Mouse (Mus musculus) spleen, adult 2 months (tissue): ENCODE measurements around the gene Nobox.

Source experiments
- CTCF ChIP-seq: fragments of 200-500 bp; IDR thresholded peaks from 2 replicates; pipeline ENCODE4 v1.5.1; 2011; ENCODE audit warnings: mild to moderate bottlenecking, inconsistent platforms; ENCODE audit not compliant: insufficient read depth, insufficient read length, insufficient replicate concordance; ENCODE audit errors: extremely low read depth
- POLR2A ChIP-seq: fragments of 200-500 bp; IDR thresholded peaks from 2 replicates; pipeline ENCODE4 v1.6.1; 2011; ENCODE audit warnings: low read depth, low read length, inconsistent platforms

- no peak for TF ChIP-seq POLR2A
- no peak for TF ChIP-seq CTCF
These were observed 33.7 kb upstream of the Nobox start for GRCm38 (mm10) chr6:43343006-43343405.
